Mouse (Mus musculus) small intestine, adult 2 months (tissue): ENCODE measurements around the gene Eftud2. TPM values are rescaled to one million over a fixed set of nuclear protein-coding genes. Genes with fewer than 3 reads are reported as not detected.

ENCODE experiments used
- H3K27ac ChIP-seq: fragments of 200-500 bp; 2 replicates; pipeline ENCODE4 v1.5.1; 2012; ENCODE audit warnings: low read depth, low read length, control low read depth, inconsistent platforms; ENCODE audit not compliant: insufficient read depth
- H3K27me3 ChIP-seq: fragments of 200-500 bp; 2 replicates; pipeline ENCODE4 v1.6.1; 2012; ENCODE audit warnings: mild to moderate bottlenecking, moderate library complexity, low read length, inconsistent platforms; ENCODE audit not compliant: control insufficient read depth, insufficient read depth
- H3K36me3 ChIP-seq: fragments of 200-500 bp; 2 replicates; pipeline ENCODE4 v1.6.1; 2012; ENCODE audit warnings: mild to moderate bottlenecking, low read length, control low read depth, inconsistent platforms; ENCODE audit not compliant: control insufficient read depth, insufficient read depth
- H3K4me1 ChIP-seq: fragments of 200-500 bp; 2 replicates; pipeline ENCODE4 v1.6.1; 2012; ENCODE audit warnings: low read length, inconsistent platforms, mixed read lengths; ENCODE audit not compliant: control insufficient read depth, insufficient read depth, insufficient read length
- H3K4me3 ChIP-seq: fragments of 200-500 bp; 2 replicates; pipeline ENCODE4 v1.5.1; 2012; ENCODE audit warnings: low read depth, mild to moderate bottlenecking, control low read depth, inconsistent platforms, low read length, moderate library complexity
- CTCF ChIP-seq: fragments of 200-500 bp; IDR thresholded peaks from 2 replicates; pipeline ENCODE4 v1.5.1; 2012; ENCODE audit warnings: low read depth, mild to moderate bottlenecking, control low read depth, inconsistent platforms, low read length, moderate library complexity, mixed read lengths; ENCODE audit not compliant: insufficient replicate concordance, insufficient read length; ENCODE audit errors: extremely low read depth
- POLR2A ChIP-seq: fragments of 200-500 bp; IDR thresholded peaks from 2 replicates; pipeline ENCODE4 v1.6.1; 2012; ENCODE audit warnings: low read depth, mild to moderate bottlenecking, control low read depth, inconsistent platforms, low read length, moderate library complexity
- WGBS: fragments of 180-500 bp; shearing (Covaris S2); methylation state at CpG from one replicate; pipeline ENCODE4 v1.1.7; 2018; 5-methylcytosine and 5-hydroxymethylcytosine counted together
- polyA plus RNA-seq: library from polyadenylated mRNA; depleted of rRNA; stranded (reverse); fragments of >200 nt; gene quantifications from 2 replicates; pipeline ENCODE4 v1.2.3, GENCODE M21; 2012

The Eftud2 gene
- polyA plus RNA-seq, 1 experiment: 57.1 TPM

GRCm38 (mm10) chr11:102832700-102833297, 48.0 kb downstream of the Eftud2 start:
- H3K4me3 ChIP-seq: no peak overlapping the region
- H3K27ac ChIP-seq: no peak overlapping the region
- 49% methylated on average over 18 of the region's 18 CpGs for WGBS
- H3K27me3 ChIP-seq: 0 out of 2 replicates have a peak, but pooled peaks cover 4% of the 10 kb centered on the region
- H3K4me1 ChIP-seq: no peaks in the 10 kb centered on the region; the same call in 1 of the 2 replicates
- TF ChIP-seq CTCF: no peak
- TF ChIP-seq POLR2A: no peak
- peaks cover 5% of the 10 kb centered on the region; the same call in 1 of the 2 replicates for H3K36me3 ChIP-seq

- WGBS: 55% methylated on average over 4 of the region's 4 CpGs
- Histone ChIP-seq H3K27me3 (peaks cover 8% of the 10 kb centered on the region), H3K36me3 (no peaks in the 10 kb centered on the region), H3K4me3 (no peak overlapping the region), H3K4me1 (no peaks in the 10 kb centered on the region; the same call in 1 of the 2 replicates), H3K27ac (no peak overlapping the region)
- TF ChIP-seq CTCF (no peak), POLR2A (no peak)
Measured at GRCm38 (mm10) chr11:102830276-102830675, 50.5 kb downstream of the Eftud2 start.

GRCm38 (mm10) chr11:102827097-102827496, 53.7 kb downstream of the Eftud2 start:
- no peaks in the 10 kb centered on the region; the same call in 1 of the 2 replicates for H3K4me1 ChIP-seq
- WGBS: 55% methylated on average over 4 of the region's 4 CpGs
- no peak overlapping the region for H3K27ac ChIP-seq
- H3K27me3 ChIP-seq: peaks cover 13% of the 10 kb centered on the region
- H3K36me3 ChIP-seq: no peaks in the 10 kb centered on the region
- H3K4me3 ChIP-seq: no peak overlapping the region
- TF ChIP-seq POLR2A (no peak), CTCF (no peak)

- TF ChIP-seq CTCF (no peak), POLR2A (no peak)
- Histone ChIP-seq H3K36me3 (no peaks in the 10 kb centered on the region), H3K4me3 (no peak overlapping the region), H3K27me3 (peaks cover 13% of the 10 kb centered on the region), H3K27ac (no peak overlapping the region), H3K4me1 (no peaks in the 10 kb centered on the region; the same call in 1 of the 2 replicates)
- 76% methylated on average over 2 of the region's 2 CpGs for WGBS
Measured at GRCm38 (mm10) chr11:102826476-102826875, 54.3 kb downstream of the Eftud2 start.

GRCm38 (mm10) chr11:102821231-102821630, 59.6 kb downstream of the Eftud2 start:
- Histone ChIP-seq H3K36me3 (no peaks in the 10 kb centered on the region), H3K27me3 (peaks cover 40% of the 10 kb centered on the region), H3K4me1 (no peaks in the 10 kb centered on the region; the same call in 1 of the 2 replicates), H3K4me3 (no peak overlapping the region), H3K27ac (no peak overlapping the region)
- 42% methylated on average over 6 of the region's 6 CpGs for WGBS
- TF ChIP-seq CTCF (no peak), POLR2A (no peak)

- H3K27ac ChIP-seq: no peak overlapping the region
- 40% methylated on average over 3 of the region's 3 CpGs for WGBS
Measured at GRCm38 (mm10) chr11:102820432-102820831, 60.4 kb downstream of the Eftud2 start.

GRCm38 (mm10) chr11:102819783-102820385, 60.9 kb downstream of the Eftud2 start:
- 13% methylated on average over 14 of the region's 14 CpGs for WGBS
- H3K27ac ChIP-seq: no peak overlapping the region
- H3K27me3 ChIP-seq: peaks cover 36% of the 10 kb centered on the region
- no peak overlapping the region for H3K4me3 ChIP-seq
- no peaks in the 10 kb centered on the region for H3K36me3 ChIP-seq
- no peak for TF ChIP-seq POLR2A
- TF ChIP-seq CTCF: no peak
- no peaks in the 10 kb centered on the region; the same call in 1 of the 2 replicates for H3K4me1 ChIP-seq

More at GRCm38 (mm10) chr11:102820432-102820831, 60.4 kb downstream of the Eftud2 start:
- no peak overlapping the region for H3K4me3 ChIP-seq
- no peaks in the 10 kb centered on the region; the same call in 1 of the 2 replicates for H3K4me1 ChIP-seq
- H3K36me3 ChIP-seq: no peaks in the 10 kb centered on the region
- peaks cover 37% of the 10 kb centered on the region for H3K27me3 ChIP-seq
- TF ChIP-seq CTCF (no peak), POLR2A (no peak)
